Mouse (Mus musculus): ENCODE results near the gene Ulk1.
"Not testable (repeated sequence)": the region's sequence is repeated elsewhere in the genome, so short reads cannot be mapped to it uniquely, and the experiment has no call there.

The Ulk1 gene

GRCm38 (mm10) chr5:110809667-110810325 is at the start of gene Ulk1:
Gene Ulk1, minus strand, starts transcription at chr5:110810097.
- DNase-seq (ENCODE audit: low spot score) = peak; percentile 99

GRCm38 (mm10) chr5:110859013-110859650 is 49.2 kb upstream of the Ulk1 start:
- DNase-seq (ENCODE audit: low spot score) = no peak

- DNase-seq (ENCODE audit: low spot score) = no peak
Observed at GRCm38 (mm10) chr5:110857091-110857490, 47.2 kb upstream of the Ulk1 start.

GRCm38 (mm10) chr5:110852990-110853389 is 43.1 kb upstream of the Ulk1 start:
- DNase-seq (ENCODE audit: low spot score) = no peak

- DNase-seq (ENCODE audit: low spot score) = no peak
Observed at GRCm38 (mm10) chr5:110841046-110841862, 31.4 kb upstream of the Ulk1 start.

- DNase-seq (ENCODE audit: low spot score) = no peak
Observed at GRCm38 (mm10) chr5:110840465-110840864, 30.6 kb upstream of the Ulk1 start.

- DNase-seq (ENCODE audit: low spot score) = peak; percentile 98
Observed at GRCm38 (mm10) chr5:110839678-110840365, 29.9 kb upstream of the Ulk1 start, which contains the start of the genes Hscb and Chek2. Gene Hscb, minus strand, starts transcription at chr5:110839777. Gene Chek2, plus strand, starts transcription at chr5:110839979.

GRCm38 (mm10) chr5:110839038-110839677 is 29.3 kb upstream of the Ulk1 start:
- DNase-seq (ENCODE audit: low spot score) = no peak

GRCm38 (mm10) chr5:110838016-110838415 is 28.1 kb upstream of the Ulk1 start:
- DNase-seq (ENCODE audit: low spot score) = not testable (repeated sequence)

- DNase-seq (ENCODE audit: low spot score) = no peak
Observed at GRCm38 (mm10) chr5:110835959-110836358, 26.1 kb upstream of the Ulk1 start.

GRCm38 (mm10) chr5:110831036-110831720 is 21.3 kb upstream of the Ulk1 start:
- DNase-seq (ENCODE audit: low spot score) = no peak

GRCm38 (mm10) chr5:110827576-110827975 is 17.7 kb upstream of the Ulk1 start:
- DNase-seq (ENCODE audit: low spot score) = no peak

- DNase-seq (ENCODE audit: low spot score) = no peak
Observed at GRCm38 (mm10) chr5:110826781-110827495, 17.0 kb upstream of the Ulk1 start.

GRCm38 (mm10) chr5:110824421-110824820 is 14.5 kb upstream of the Ulk1 start:
- no peak for DNase-seq (ENCODE audit: low spot score)

- no peak for DNase-seq (ENCODE audit: low spot score)
Observed at GRCm38 (mm10) chr5:110808821-110809666, 853 bp downstream of the Ulk1 start.

GRCm38 (mm10) chr5:110808061-110808631 is 1.8 kb downstream of the Ulk1 start:
- peak; percentile 68 for DNase-seq (ENCODE audit: low spot score)

GRCm38 (mm10) chr5:110807453-110807852 is 2.4 kb downstream of the Ulk1 start:
- no peak for DNase-seq (ENCODE audit: low spot score)

- DNase-seq (ENCODE audit: low spot score) = no peak
Observed at GRCm38 (mm10) chr5:110806676-110807075, 3.2 kb downstream of the Ulk1 start.

- no peak for DNase-seq (ENCODE audit: low spot score)
Observed at GRCm38 (mm10) chr5:110806154-110806553, 3.7 kb downstream of the Ulk1 start.

Measured in left cerebral cortex, adult 11 months (tissue).